Mouse (Mus musculus) kidney, embryonic 14.5 days (tissue): ENCODE measurements around the gene Hipk2. TPM values are rescaled to one million over a fixed set of nuclear protein-coding genes. Genes with fewer than 3 reads are reported as not detected.

Source experiments
- ATAC-seq: fragments of 200-750 bp; cut with Nextera tagmentation; 2 replicates; pipeline ENCODE4 v1.8.0; 2017; ENCODE audit warnings: moderate number of reproducible peaks, mild to moderate bottlenecking, moderate TSS enrichment, moderate library complexity; ENCODE audit not compliant: low FRiP score, low TSS enrichment
- H3K27ac ChIP-seq: fragments of 300-500 bp; sonication (generic); 2 replicates; pipeline ENCODE4 v1.5.1; 2014; ENCODE audit warnings: low read depth, mild to moderate bottlenecking, low read length, moderate library complexity, mixed read lengths
- H3K27me3 ChIP-seq: fragments of 300-500 bp; sonication (generic); 2 replicates; pipeline ENCODE4 v1.6.1; 2014; ENCODE audit warnings: mild to moderate bottlenecking, low read length; ENCODE audit not compliant: control insufficient read depth, insufficient read depth
- H3K36me3 ChIP-seq: fragments of 300-500 bp; sonication (generic); 2 replicates; pipeline ENCODE4 v1.6.1; 2014; ENCODE audit warnings: low read length, mixed read lengths; ENCODE audit not compliant: control insufficient read depth, insufficient read depth
- H3K4me1 ChIP-seq: fragments of 300-500 bp; sonication (generic); 2 replicates; pipeline ENCODE4 v1.6.1; 2014; ENCODE audit warnings: low read length, mixed read lengths; ENCODE audit not compliant: control insufficient read depth, insufficient read depth
- H3K4me2 ChIP-seq: fragments of 300-500 bp; sonication (generic); replicated peaks from 2 replicates; pipeline ENCODE4 v1.6.1; 2014; ENCODE audit warnings: low read depth, mild to moderate bottlenecking, low read length
- H3K4me3 ChIP-seq: fragments of 300-500 bp; sonication (generic); 2 replicates; pipeline ENCODE4 v1.5.1; 2014; ENCODE audit warnings: mild to moderate bottlenecking, low read length
- H3K9ac ChIP-seq: fragments of 300-500 bp; sonication (generic); 2 replicates; pipeline ENCODE4 v1.6.1; 2014; ENCODE audit warnings: low read depth, mild to moderate bottlenecking, low read length, moderate library complexity
- H3K9me3 ChIP-seq: fragments of 300-500 bp; sonication (generic); 2 replicates; pipeline ENCODE4 v1.6.1; 2016; ENCODE audit warnings: low read length; ENCODE audit not compliant: control insufficient read depth
- WGBS: fragments of 180-500 bp; shearing (Covaris S2); extraction: QIAGEN DNeasy Blood & Tissue Kit; methylation state at CpG from one replicate; pipeline ENCODE4 v1.1.7; 2014; 5-methylcytosine and 5-hydroxymethylcytosine counted together
- polyA plus RNA-seq: library from polyadenylated mRNA; unstranded; fragments of >200 nt; fragmentation: Nextera tagmentation; extraction: Ambion mirVana; gene quantifications from 2 replicates; pipeline ENCODE4 v1.2.1, GENCODE M21; 2014

The Hipk2 gene
- polyA plus RNA-seq, 1 experiment from 2014 or later, result 33.6 TPM

DNA sequence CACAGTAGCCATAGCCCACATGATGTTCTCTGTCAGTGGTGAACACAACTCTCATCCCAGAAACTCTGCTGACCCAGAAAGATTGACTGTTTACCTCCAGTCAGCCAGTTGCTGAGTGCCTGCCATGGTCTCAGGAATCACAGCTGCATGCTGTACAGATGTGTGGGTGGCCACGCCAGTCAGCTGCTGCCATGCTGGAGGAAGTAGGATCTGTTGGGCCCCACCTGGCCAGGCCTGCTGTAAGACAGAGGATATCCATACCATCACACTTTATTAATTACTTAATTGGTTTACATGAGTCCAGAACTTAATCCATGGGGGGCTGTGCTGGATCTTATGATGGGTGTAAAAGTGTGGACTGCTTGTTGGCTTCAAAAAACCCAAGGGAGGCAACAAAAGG, 154.6 kb downstream of the Hipk2 start:
- H3K9ac ChIP-seq, result no peak overlapping the region
- no peak overlapping the region for H3K27ac ChIP-seq
- ATAC-seq, result no peak
- H3K4me1 ChIP-seq, result no peaks in the 10 kb centered on the region
- 87% methylated on average over 1 of the region's 1 CpGs for WGBS
- H3K9me3 ChIP-seq, result no peaks in the 10 kb centered on the region
- no peaks in the 10 kb centered on the region for H3K27me3 ChIP-seq
- H3K36me3 ChIP-seq, result peaks cover 48% of the 10 kb centered on the region
- no peak overlapping the region for H3K4me3 ChIP-seq
- no peak overlapping the region for H3K4me2 ChIP-seq

DNA sequence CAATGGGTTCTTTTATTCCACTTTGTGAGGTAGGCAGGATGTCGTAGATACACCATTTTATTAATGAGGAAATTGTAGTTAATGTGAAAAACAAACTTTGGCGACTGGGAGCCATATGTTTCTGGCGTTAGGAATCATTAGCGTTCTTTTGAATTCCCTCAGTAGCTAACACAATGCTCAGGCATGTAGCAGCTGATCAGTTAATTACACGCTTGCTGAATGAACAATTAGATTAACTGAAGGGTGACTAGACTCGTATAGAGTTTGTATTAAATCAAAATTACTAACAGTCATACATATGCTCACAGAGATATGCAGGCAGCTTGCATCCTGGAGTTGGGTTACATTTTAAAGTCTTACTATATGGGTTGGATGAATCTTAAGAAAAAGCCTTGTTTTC, 156.7 kb downstream of the Hipk2 start:
- Histone ChIP-seq H3K9me3 (no peaks in the 10 kb centered on the region), H3K36me3 (peaks cover 67% of the 10 kb centered on the region), H3K27me3 (no peaks in the 10 kb centered on the region), H3K27ac (no peak overlapping the region), H3K9ac (no peak overlapping the region), H3K4me1 (no peaks in the 10 kb centered on the region), H3K4me2 (no peak overlapping the region), H3K4me3 (no peak overlapping the region)
- ATAC-seq, result no peak
- WGBS, result 89% methylated on average over 6 of the region's 6 CpGs

DNA sequence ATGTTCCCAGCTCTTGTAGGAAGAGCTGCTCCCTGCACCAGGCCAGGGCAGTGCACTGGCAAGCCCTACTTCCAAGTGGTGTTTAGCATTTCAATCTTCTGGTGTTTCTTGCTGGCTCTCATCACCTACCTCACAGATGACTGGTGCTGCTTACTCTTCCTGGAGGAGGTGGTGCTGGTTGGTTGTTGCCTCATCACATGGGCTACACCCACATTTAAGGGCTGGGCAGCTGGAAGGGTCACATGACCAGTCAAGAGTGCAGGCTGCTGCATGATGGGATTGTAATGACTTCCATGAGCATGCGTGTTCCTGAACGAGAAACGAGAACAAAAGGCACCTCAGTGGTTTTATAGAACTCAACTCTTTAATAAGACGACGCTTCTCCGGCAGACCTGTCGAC, 157.3 kb downstream of the Hipk2 start:
- H3K27ac ChIP-seq, result no peak overlapping the region
- H3K4me1 ChIP-seq, result no peaks in the 10 kb centered on the region
- peaks cover 73% of the 10 kb centered on the region for H3K36me3 ChIP-seq
- no peak overlapping the region for H3K4me2 ChIP-seq
- H3K4me3 ChIP-seq, result no peak overlapping the region
- 94% methylated on average over 7 of the region's 7 CpGs for WGBS
- H3K9me3 ChIP-seq, result no peaks in the 10 kb centered on the region
- no peak for ATAC-seq
- H3K27me3 ChIP-seq, result no peaks in the 10 kb centered on the region
- no peak overlapping the region for H3K9ac ChIP-seq

DNA sequence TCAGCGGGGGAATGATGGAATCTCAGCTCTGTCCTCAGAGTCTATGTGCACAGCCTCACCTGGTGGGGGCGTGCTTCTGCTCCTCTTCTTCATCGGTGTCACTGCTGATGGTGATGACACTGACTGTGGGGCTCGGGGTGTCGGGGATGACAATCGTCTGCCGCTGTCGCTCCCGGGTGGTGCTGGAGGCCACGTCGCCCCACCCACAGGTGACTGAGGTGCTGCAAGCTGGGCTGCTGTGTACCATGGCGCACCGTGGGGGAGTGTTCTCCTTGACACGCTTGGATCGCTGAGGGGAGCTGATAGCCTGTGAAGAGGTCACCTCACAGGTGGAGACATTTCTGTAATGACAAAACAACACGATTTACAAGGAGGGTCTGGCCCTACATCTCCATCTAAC, 160.1 kb downstream of the Hipk2 start:
- Histone ChIP-seq H3K27me3 (no peaks in the 10 kb centered on the region), H3K9me3 (no peaks in the 10 kb centered on the region), H3K4me3 (no peak overlapping the region), H3K4me1 (no peaks in the 10 kb centered on the region), H3K27ac (no peak overlapping the region), H3K9ac (no peak overlapping the region), H3K4me2 (no peak overlapping the region), H3K36me3 (peaks cover 91% of the 10 kb centered on the region)
- 0 out of 2 replicates have a peak, but pooled peaks have one; percentile 49 for ATAC-seq
- WGBS, result 78% methylated on average over 16 of the region's 16 CpGs

DNA sequence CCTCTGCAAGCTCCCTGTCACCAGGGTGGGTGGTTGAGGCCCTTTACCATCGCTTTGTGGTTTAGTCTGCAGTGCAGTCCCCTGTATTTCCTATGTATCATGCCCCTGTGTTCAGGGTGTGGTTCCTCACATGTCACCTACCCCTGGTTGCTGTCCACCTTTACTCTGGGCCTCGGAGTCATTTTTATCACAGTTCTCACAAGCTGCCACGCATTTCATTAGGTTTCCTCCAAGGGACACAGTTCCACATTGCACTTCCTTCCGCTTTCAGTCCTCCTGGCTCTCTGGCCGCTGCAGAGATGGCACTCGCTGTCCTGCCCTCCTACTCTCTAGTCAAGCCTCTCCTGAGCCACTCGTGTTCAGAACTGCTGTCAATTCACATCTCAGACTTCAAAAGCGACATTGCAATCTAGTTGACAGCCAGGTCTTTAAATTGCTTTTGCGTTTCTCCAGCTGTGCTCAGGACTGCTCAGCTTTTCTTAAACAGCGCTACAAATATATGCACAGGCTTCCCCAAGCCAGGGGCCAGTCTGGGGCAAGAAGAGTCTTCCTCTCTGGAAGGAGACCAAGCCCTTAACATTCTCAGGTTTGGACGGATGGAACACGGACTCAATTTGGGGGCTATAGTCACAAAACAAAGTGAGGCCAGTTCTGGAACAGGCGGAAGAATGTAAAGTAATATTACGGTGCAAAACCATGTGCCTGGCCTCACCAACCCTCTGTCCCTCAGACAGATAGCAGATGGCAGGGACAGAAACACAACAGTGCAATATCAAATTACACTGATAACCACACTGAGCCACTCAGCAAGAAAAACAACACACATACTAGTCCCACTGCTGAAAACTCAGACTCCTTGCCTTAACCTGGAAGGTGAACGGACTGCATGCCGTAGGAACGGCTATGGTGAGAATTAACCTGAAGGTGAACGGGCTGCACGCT, 161.7 kb downstream of the Hipk2 start:
- ATAC-seq, result no peak
- Histone ChIP-seq H3K27ac (no peak overlapping the region), H3K9me3 (no peaks in the 10 kb centered on the region), H3K27me3 (no peaks in the 10 kb centered on the region), H3K4me1 (no peaks in the 10 kb centered on the region), H3K4me3 (no peak overlapping the region), H3K36me3 (peaks cover 88% of the 10 kb centered on the region), H3K4me2 (no peak overlapping the region), H3K9ac (no peak overlapping the region)
- WGBS, result 82% methylated on average over 19 of the region's 19 CpGs

DNA sequence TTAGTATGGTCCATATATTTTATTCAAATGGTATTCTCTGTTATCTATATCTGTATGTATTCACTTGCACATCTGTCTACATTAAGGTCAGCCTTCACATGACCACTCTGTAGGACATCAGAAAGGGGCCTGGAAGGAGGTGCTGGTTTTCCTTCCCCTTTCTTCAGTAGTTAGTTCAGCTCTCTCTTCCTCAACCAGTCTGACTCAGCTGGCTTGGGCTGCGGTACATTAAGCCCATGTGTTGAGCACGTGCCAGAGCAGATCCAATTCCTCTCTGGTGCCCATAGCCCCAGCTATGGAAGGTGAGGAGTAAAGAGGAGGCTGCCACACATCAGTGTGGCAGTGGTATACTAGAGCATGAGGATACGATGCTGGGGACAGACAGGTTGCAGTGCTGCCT, 165.5 kb downstream of the Hipk2 start:
- H3K9ac ChIP-seq, result no peak overlapping the region
- WGBS, result 93% methylated on average over 3 of the region's 3 CpGs
- H3K4me3 ChIP-seq, result no peak overlapping the region
- H3K27ac ChIP-seq, result no peak overlapping the region
- no peak overlapping the region for H3K4me2 ChIP-seq
- peaks cover 74% of the 10 kb centered on the region for H3K36me3 ChIP-seq
- ATAC-seq, result no peak
- no peaks in the 10 kb centered on the region for H3K9me3 ChIP-seq
- H3K4me1 ChIP-seq, result no peaks in the 10 kb centered on the region
- H3K27me3 ChIP-seq, result no peaks in the 10 kb centered on the region

DNA sequence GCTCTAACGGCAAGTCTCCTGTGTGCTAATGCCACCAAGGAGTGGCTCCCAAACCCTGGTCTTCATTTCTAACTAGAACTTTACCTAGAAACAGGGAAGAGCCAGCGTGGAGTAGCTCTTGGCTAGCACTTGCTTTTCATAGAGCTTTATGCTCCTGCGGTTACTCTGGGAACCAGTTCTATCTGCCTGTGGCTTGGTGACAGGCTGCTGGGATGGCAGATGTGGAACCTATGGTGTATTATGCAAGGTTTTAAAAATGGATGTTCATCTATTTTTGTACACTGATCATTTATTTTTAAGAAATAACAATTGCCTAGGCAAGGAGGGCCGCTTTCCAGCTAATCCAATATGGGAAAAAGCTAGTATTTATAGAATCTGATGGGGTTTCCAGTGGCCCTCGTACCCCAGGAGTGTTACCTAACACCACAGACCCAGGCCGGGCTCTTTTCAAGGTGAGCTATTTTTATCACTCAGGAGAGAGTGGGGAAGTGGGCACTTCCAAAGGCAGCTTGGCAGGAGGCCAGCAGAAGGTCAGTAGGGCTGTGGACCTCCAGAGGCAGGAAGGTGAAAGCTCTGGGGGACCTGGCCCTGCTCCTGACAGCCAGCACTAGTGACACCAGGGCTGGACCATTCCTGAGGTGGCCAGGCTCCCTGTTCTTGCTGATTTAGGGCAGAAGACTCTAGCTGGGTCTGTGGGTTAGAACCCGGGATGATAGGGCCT, 171.5 kb downstream of the Hipk2 start:
- H3K36me3 ChIP-seq, result peaks cover 66% of the 10 kb centered on the region
- no peak overlapping the region for H3K27ac ChIP-seq
- H3K9me3 ChIP-seq, result no peaks in the 10 kb centered on the region
- no peak overlapping the region for H3K4me2 ChIP-seq
- H3K9ac ChIP-seq, result no peak overlapping the region
- no peak overlapping the region for H3K4me3 ChIP-seq
- 77% methylated on average over 7 of the region's 7 CpGs for WGBS
- ATAC-seq, result no peak
- no peaks in the 10 kb centered on the region for H3K27me3 ChIP-seq
- H3K4me1 ChIP-seq, result no peaks in the 10 kb centered on the region

DNA sequence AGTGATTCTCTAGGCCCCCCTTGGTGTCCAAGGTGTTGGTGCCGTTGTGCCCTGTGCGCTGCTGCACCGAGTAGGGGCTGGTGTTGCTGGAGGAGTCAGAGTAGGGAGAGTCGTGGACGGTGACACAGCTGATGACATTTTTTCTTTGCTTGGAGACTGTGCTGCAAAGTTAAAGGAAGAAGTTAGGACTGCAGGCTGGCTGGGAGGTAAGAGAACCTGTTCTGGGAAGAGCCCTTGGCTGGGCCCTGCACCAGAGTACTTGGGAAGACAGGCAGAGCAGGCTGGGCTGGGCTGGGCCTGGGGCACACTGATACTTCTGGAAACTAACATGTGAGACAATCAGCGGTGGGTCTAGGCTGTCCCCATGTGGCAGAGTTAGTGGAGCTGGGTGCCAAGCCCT, 172.4 kb downstream of the Hipk2 start:
- WGBS, result 88% methylated on average over 6 of the region's 6 CpGs
- H3K27me3 ChIP-seq, result no peaks in the 10 kb centered on the region
- no peak overlapping the region for H3K27ac ChIP-seq
- no peak overlapping the region for H3K4me2 ChIP-seq
- H3K9me3 ChIP-seq, result no peaks in the 10 kb centered on the region
- H3K36me3 ChIP-seq, result peaks cover 73% of the 10 kb centered on the region
- H3K4me1 ChIP-seq, result no peaks in the 10 kb centered on the region
- no peak overlapping the region for H3K4me3 ChIP-seq
- ATAC-seq, result no peak
- no peak overlapping the region for H3K9ac ChIP-seq

DNA sequence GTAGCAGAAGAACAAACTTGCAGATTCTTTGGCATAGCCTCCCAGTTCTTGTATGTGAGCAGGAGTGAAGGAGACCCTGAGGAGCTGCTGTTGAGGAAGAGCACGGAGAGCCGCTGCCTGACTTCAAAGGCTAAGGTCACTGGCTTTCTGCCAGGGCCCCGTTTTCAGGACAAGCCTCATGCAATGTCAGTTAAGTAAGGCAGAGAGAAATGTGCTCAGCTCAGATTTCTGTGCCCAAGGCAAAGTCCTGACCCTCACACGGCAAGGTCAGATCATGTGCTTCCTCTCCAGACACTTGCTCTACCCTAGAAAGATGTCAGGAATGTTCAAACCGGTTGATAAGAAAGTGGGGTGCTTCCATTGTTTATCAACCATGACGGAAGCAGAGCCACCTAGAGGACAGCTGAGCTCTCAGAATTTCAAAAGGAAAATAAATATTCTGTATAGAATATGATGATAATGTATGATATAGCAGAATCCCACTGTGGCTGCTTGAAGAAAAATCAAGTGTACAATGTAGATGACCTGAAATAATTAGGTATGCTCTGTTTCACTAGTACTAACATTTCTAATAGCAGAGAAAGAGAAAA, 173.1 kb downstream of the Hipk2 start:
- H3K9me3 ChIP-seq, result no peaks in the 10 kb centered on the region
- H3K4me3 ChIP-seq, result no peak overlapping the region
- H3K36me3 ChIP-seq, result peaks cover 73% of the 10 kb centered on the region
- no peak for ATAC-seq
- H3K27ac ChIP-seq, result no peak overlapping the region
- H3K27me3 ChIP-seq, result no peaks in the 10 kb centered on the region
- 21% methylated on average over 6 of the region's 6 CpGs for WGBS
- H3K4me2 ChIP-seq, result no peak overlapping the region
- H3K4me1 ChIP-seq, result no peaks in the 10 kb centered on the region
- no peak overlapping the region for H3K9ac ChIP-seq
